Mouse (Mus musculus): ENCODE measurements around the gene Engase. TPM values are rescaled to one million over a fixed set of nuclear protein-coding genes. Genes with fewer than 3 reads are reported as not detected.

Gene Engase
- polyA plus RNA-seq, 1 experiment from 2014 or later: 6.4 TPM

GRCm38 (mm10) chr11:118434093-118434492, 42.5 kb upstream of the Engase start:
- no peak overlapping the region for H3K27ac ChIP-seq (ENCODE audit: low read depth, low read length)
- DNase-seq (ENCODE audit: low spot score, missing footprints): no peak
- H3K36me3 ChIP-seq (ENCODE audit: control insufficient read depth, insufficient read depth, low read length): no peaks in the 10 kb centered on the region
- no peaks in the 10 kb centered on the region for H3K9me3 ChIP-seq (ENCODE audit: control insufficient read depth, low read length)
- H3K9ac ChIP-seq (ENCODE audit: low read length): no peak overlapping the region
- ATAC-seq (ENCODE audit: low FRiP score): no peak
- H3K4me3 ChIP-seq (ENCODE audit: low read depth, low read length): no peak overlapping the region
- WGBS: 59% methylated on average over 13 of the region's 13 CpGs
- peaks cover 11% of the 10 kb centered on the region for H3K4me1 ChIP-seq (ENCODE audit: control insufficient read depth, insufficient read depth, low read length)
- H3K4me2 ChIP-seq: no peak overlapping the region
- H3K27me3 ChIP-seq (ENCODE audit: control insufficient read depth, insufficient read depth, low read length): no peaks in the 10 kb centered on the region

- ATAC-seq (ENCODE audit: low FRiP score) (no peak), DNase-seq (ENCODE audit: low spot score, missing footprints) (no peak)
- Histone ChIP-seq H3K4me2 (no peak overlapping the region), H3K27ac (ENCODE audit: low read depth, low read length) (no peak overlapping the region), H3K4me3 (ENCODE audit: low read depth, low read length) (no peak overlapping the region), H3K27me3 (ENCODE audit: control insufficient read depth, insufficient read depth, low read length) (no peaks in the 10 kb centered on the region), H3K4me1 (ENCODE audit: control insufficient read depth, insufficient read depth, low read length) (peaks cover 18% of the 10 kb centered on the region), H3K9me3 (ENCODE audit: control insufficient read depth, low read length) (no peaks in the 10 kb centered on the region), H3K36me3 (ENCODE audit: control insufficient read depth, insufficient read depth, low read length) (no peaks in the 10 kb centered on the region), H3K9ac (ENCODE audit: low read length) (no peak overlapping the region)
- WGBS: 42% methylated on average over 6 of the region's 6 CpGs
Observed at GRCm38 (mm10) chr11:118436471-118436935, 40.1 kb upstream of the Engase start.

GRCm38 (mm10) chr11:118438665-118439414, 37.8 kb upstream of the Engase start:
- no peak overlapping the region for H3K4me3 ChIP-seq (ENCODE audit: low read depth, low read length)
- ATAC-seq (ENCODE audit: low FRiP score) (peak; percentile 64; the same call in 1 of the 2 replicates), DNase-seq (ENCODE audit: low spot score, missing footprints) (no peak)
- no peak overlapping the region for H3K9ac ChIP-seq (ENCODE audit: low read length)
- H3K27me3 ChIP-seq (ENCODE audit: control insufficient read depth, insufficient read depth, low read length): no peaks in the 10 kb centered on the region
- H3K27ac ChIP-seq (ENCODE audit: low read depth, low read length): peak overlapping the region; percentile 54
- no peak overlapping the region for H3K4me2 ChIP-seq
- WGBS: 14% methylated on average over 11 of the region's 11 CpGs
- no peaks in the 10 kb centered on the region for H3K9me3 ChIP-seq (ENCODE audit: control insufficient read depth, low read length)
- peaks cover 18% of the 10 kb centered on the region for H3K4me1 ChIP-seq (ENCODE audit: control insufficient read depth, insufficient read depth, low read length)
- no peaks in the 10 kb centered on the region for H3K36me3 ChIP-seq (ENCODE audit: control insufficient read depth, insufficient read depth, low read length)

GRCm38 (mm10) chr11:118442691-118443090, 33.9 kb upstream of the Engase start:
- Histone ChIP-seq H3K36me3 (ENCODE audit: control insufficient read depth, insufficient read depth, low read length) (no peaks in the 10 kb centered on the region), H3K27ac (ENCODE audit: low read depth, low read length) (no peak overlapping the region), H3K9me3 (ENCODE audit: control insufficient read depth, low read length) (no peaks in the 10 kb centered on the region), H3K27me3 (ENCODE audit: control insufficient read depth, insufficient read depth, low read length) (no peaks in the 10 kb centered on the region), H3K9ac (ENCODE audit: low read length) (no peak overlapping the region), H3K4me1 (ENCODE audit: control insufficient read depth, insufficient read depth, low read length) (peaks cover 16% of the 10 kb centered on the region), H3K4me2 (no peak overlapping the region), H3K4me3 (ENCODE audit: low read depth, low read length) (no peak overlapping the region)
- DNase-seq (ENCODE audit: low spot score, missing footprints) (no peak), ATAC-seq (ENCODE audit: low FRiP score) (no peak)
- WGBS: 83% methylated on average over 13 of the region's 13 CpGs

GRCm38 (mm10) chr11:118443201-118443970, 33.2 kb upstream of the Engase start:
- Histone ChIP-seq H3K27me3 (ENCODE audit: control insufficient read depth, insufficient read depth, low read length) (no peaks in the 10 kb centered on the region), H3K4me1 (ENCODE audit: control insufficient read depth, insufficient read depth, low read length) (peaks cover 14% of the 10 kb centered on the region), H3K27ac (ENCODE audit: low read depth, low read length) (no peak overlapping the region), H3K9me3 (ENCODE audit: control insufficient read depth, low read length) (no peaks in the 10 kb centered on the region), H3K9ac (ENCODE audit: low read length) (no peak overlapping the region), H3K4me3 (ENCODE audit: low read depth, low read length) (no peak overlapping the region), H3K36me3 (ENCODE audit: control insufficient read depth, insufficient read depth, low read length) (no peaks in the 10 kb centered on the region), H3K4me2 (no peak overlapping the region)
- 39% methylated on average over 11 of the region's 11 CpGs for WGBS
- ATAC-seq (ENCODE audit: low FRiP score) (peak; percentile 19; the same call in 1 of the 2 replicates), DNase-seq (ENCODE audit: low spot score, missing footprints) (peak; percentile 98)

DNA sequence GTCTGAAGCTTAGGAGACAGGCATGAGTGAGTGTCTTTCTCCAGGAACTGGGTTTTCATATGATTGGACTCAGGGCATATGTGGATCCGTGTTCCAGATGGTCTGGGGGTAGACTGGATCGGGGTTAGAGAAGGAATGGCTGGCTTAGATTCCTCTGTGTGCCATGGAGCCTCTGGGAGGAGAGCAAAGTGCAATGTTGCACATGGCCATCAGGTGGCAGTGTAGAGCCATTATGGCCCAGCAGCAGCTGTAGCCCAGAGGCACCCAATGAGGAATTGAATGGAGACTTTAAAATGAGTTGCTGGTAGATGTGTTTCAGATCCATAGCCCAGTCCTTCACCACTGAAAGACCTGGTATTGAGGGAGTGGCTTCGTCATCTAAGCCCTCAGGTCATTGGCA, 30.8 kb upstream of the Engase start:
- no peaks in the 10 kb centered on the region for H3K4me1 ChIP-seq (ENCODE audit: control insufficient read depth, insufficient read depth, low read length)
- no peaks in the 10 kb centered on the region for H3K36me3 ChIP-seq (ENCODE audit: control insufficient read depth, insufficient read depth, low read length)
- no peak overlapping the region for H3K27ac ChIP-seq (ENCODE audit: low read depth, low read length)
- WGBS: 18% methylated on average over 3 of the region's 3 CpGs
- no peaks in the 10 kb centered on the region for H3K9me3 ChIP-seq (ENCODE audit: control insufficient read depth, low read length)
- no peak overlapping the region for H3K4me3 ChIP-seq (ENCODE audit: low read depth, low read length)
- ATAC-seq (ENCODE audit: low FRiP score) (peak; percentile 63; the same call in 1 of the 2 replicates), DNase-seq (ENCODE audit: low spot score, missing footprints) (peak; percentile 97)
- H3K4me2 ChIP-seq: no peak overlapping the region
- no peaks in the 10 kb centered on the region for H3K27me3 ChIP-seq (ENCODE audit: control insufficient read depth, insufficient read depth, low read length)
- H3K9ac ChIP-seq (ENCODE audit: low read length): no peak overlapping the region

GRCm38 (mm10) chr11:118447346-118447745, 29.3 kb upstream of the Engase start:
- no peaks in the 10 kb centered on the region for H3K9me3 ChIP-seq (ENCODE audit: control insufficient read depth, low read length)
- no peaks in the 10 kb centered on the region for H3K27me3 ChIP-seq (ENCODE audit: control insufficient read depth, insufficient read depth, low read length)
- no peaks in the 10 kb centered on the region for H3K36me3 ChIP-seq (ENCODE audit: control insufficient read depth, insufficient read depth, low read length)
- WGBS: 75% methylated on average over 4 of the region's 4 CpGs
- H3K9ac ChIP-seq (ENCODE audit: low read length): no peak overlapping the region
- H3K4me3 ChIP-seq (ENCODE audit: low read depth, low read length): no peak overlapping the region
- no peak for DNase-seq (ENCODE audit: low spot score, missing footprints)
- H3K4me2 ChIP-seq: no peak overlapping the region
- no peak overlapping the region for H3K27ac ChIP-seq (ENCODE audit: low read depth, low read length)
- H3K4me1 ChIP-seq (ENCODE audit: control insufficient read depth, insufficient read depth, low read length): no peaks in the 10 kb centered on the region
- no peak for ATAC-seq (ENCODE audit: low FRiP score)

GRCm38 (mm10) chr11:118448385-118448784, 28.2 kb upstream of the Engase start:
- WGBS: 87% methylated on average over 8 of the region's 8 CpGs
- Histone ChIP-seq H3K9me3 (ENCODE audit: control insufficient read depth, low read length) (no peaks in the 10 kb centered on the region), H3K4me3 (ENCODE audit: low read depth, low read length) (no peak overlapping the region), H3K36me3 (ENCODE audit: control insufficient read depth, insufficient read depth, low read length) (no peaks in the 10 kb centered on the region), H3K27ac (ENCODE audit: low read depth, low read length) (no peak overlapping the region), H3K4me2 (no peak overlapping the region), H3K9ac (ENCODE audit: low read length) (no peak overlapping the region), H3K27me3 (ENCODE audit: control insufficient read depth, insufficient read depth, low read length) (no peaks in the 10 kb centered on the region), H3K4me1 (ENCODE audit: control insufficient read depth, insufficient read depth, low read length) (no peaks in the 10 kb centered on the region)
- DNase-seq (ENCODE audit: low spot score, missing footprints) (no peak), ATAC-seq (ENCODE audit: low FRiP score) (no peak)

DNA sequence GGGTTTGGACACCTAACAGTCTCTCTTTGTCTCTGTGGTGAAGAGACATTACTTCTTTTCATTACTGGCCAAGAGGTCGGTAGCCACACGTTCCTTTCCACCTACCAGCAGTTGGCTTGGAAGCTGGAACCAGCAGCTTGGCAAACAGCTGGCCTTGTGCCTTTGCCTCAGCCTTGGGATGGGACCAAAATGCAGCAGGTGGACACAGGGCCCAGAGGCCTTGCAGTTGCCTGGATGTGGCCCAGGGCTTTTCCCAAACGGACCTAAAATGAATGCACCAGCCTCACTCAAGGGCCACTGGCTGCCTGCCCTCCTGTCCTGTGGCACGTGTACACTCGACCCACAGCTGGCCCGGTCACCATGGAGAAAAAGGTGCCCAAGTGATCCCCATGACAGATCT, 25.4 kb upstream of the Engase start:
- no peak overlapping the region for H3K27ac ChIP-seq (ENCODE audit: low read depth, low read length)
- H3K9ac ChIP-seq (ENCODE audit: low read length): no peak overlapping the region
- H3K9me3 ChIP-seq (ENCODE audit: control insufficient read depth, low read length): no peaks in the 10 kb centered on the region
- H3K4me1 ChIP-seq (ENCODE audit: control insufficient read depth, insufficient read depth, low read length): no peaks in the 10 kb centered on the region
- no peak overlapping the region for H3K4me3 ChIP-seq (ENCODE audit: low read depth, low read length)
- H3K27me3 ChIP-seq (ENCODE audit: control insufficient read depth, insufficient read depth, low read length): no peaks in the 10 kb centered on the region
- no peak overlapping the region for H3K4me2 ChIP-seq
- DNase-seq (ENCODE audit: low spot score, missing footprints) (no peak), ATAC-seq (ENCODE audit: low FRiP score) (no peak)
- no peaks in the 10 kb centered on the region for H3K36me3 ChIP-seq (ENCODE audit: control insufficient read depth, insufficient read depth, low read length)
- WGBS: 90% methylated on average over 6 of the region's 6 CpGs
